Mouse (Mus musculus): ENCODE results near the gene Cdca7.

Gene Cdca7

DNA sequence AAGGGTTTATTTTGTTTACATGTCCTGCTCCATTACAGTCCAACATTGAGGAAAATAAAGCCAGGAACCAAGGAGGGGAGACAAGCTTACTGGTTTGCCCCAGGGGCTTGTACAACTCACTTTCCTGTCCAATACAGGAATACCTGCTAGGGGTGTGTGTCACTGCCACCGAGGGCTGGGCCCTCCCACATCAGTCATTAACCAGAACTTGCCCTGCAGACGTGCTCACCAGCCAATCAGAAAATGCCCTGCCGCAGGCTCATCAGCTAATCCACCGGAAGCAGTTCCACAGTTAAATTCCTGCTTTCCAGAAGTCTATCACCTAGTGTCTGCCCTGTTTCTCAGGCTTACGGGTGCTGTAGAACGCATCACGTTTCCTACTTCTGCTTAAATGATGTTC, 15.7 kb downstream of the Cdca7 start:
- DNase-seq (ENCODE audit: low spot score in 2 of 2), result no peak

- no peak for DNase-seq (ENCODE audit: low spot score in 2 of 2)
Measured at GRCm38 (mm10) chr2:72493039-72493438, 17.1 kb downstream of the Cdca7 start.

DNA sequence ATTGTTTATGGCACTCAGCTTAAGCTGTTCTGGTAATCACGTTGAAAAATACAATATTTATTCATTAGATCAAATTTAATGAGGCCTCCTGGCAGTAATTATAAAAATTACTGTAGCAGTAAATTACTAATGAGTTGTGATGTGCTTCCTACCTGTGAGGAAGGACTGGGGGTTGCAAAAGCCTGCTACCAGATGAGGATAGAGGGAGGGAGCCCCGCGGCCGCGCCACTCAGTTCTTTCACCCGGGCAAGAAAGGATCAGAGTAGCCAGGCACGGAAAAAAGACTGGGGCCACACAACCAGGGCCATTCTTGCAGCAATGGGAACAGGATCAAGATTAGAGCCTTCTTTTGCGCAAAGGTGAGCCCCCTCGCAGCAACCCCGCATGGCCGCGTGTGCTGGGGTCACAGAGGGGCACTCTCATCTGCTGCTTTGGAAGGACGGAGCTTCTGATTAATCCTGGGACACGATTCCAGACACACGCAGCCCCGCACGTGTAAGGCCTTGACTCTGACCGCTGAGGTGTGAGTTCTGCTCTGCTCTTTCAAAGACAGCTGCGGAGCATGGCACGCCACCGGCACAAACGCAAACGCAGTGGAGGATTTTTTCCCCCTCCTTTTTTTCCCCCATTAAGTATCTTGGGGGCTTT, 23.2 kb downstream of the Cdca7 start:
- DNase-seq (ENCODE audit: low spot score in 2 of 2), result no peak

DNA sequence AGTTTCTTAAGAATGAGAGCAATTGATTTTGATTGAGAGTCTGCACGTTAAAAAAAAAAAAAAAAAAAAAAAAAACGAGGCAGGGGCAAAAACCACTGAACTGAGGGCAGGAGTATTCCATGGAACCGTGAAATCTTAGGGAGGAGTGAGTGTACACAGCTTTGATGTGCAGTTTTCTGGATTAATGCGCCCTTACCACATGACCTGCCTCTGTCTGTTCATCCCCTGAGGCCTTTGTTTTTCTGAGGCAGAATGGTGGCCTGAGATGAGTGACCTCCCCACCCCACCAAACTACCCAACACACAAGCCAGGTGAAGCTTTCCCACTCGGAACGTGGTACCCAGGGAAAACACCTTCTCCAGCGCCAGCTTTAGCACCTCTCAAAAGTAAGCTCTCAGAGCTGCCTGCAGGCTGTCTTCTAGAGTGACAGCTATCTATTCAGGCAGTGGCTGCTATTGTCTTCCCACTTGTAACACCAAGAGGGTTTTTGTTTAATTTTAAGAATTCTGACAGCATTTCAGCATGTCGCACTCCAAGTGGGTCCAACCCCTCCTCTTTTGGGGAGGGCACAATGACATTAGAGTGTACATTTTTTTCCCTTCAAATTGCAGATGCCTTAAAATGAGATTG, 23.9 kb downstream of the Cdca7 start:
- no peak for DNase-seq (ENCODE audit: low spot score in 2 of 2)

GRCm38 (mm10) chr2:72502041-72502813, 26.3 kb downstream of the Cdca7 start:
- no peak for DNase-seq (ENCODE audit: low spot score in 2 of 2)

GRCm38 (mm10) chr2:72503646-72504045, 27.7 kb downstream of the Cdca7 start:
- DNase-seq (ENCODE audit: low spot score in 2 of 2), result no peak

- DNase-seq (ENCODE audit: low spot score in 2 of 2), result no peak
Measured at GRCm38 (mm10) chr2:72507855-72508635, 32.1 kb downstream of the Cdca7 start.

DNA sequence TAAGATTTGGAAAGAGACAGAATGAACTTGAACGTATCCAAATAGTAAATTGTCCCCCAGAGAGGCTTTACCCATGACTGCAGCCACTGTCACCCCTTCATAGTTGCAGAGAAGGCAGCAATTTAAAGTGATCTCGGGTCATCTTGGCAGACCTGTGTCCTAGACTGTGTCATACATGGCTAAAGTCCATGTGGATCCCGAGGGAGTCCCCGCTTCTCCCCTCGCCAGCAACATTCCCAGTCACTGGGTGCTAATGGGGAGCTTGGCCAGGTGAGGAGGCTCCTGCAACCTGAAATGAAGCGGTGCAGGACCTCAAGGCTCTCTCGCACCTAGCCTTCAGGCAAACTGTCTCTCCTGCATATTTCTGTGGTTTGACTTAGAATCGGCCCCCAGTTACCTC, 32.9 kb downstream of the Cdca7 start:
- DNase-seq (ENCODE audit: low spot score in 2 of 2), result no peak

- DNase-seq (ENCODE audit: low spot score in 2 of 2), result no peak
Measured at GRCm38 (mm10) chr2:72515526-72515925, 39.6 kb downstream of the Cdca7 start.

- peak; percentile 70 to 78 for DNase-seq (ENCODE audit: low spot score in 2 of 2)
Measured at GRCm38 (mm10) chr2:72515971-72516719, 40.2 kb downstream of the Cdca7 start.

- no peak for DNase-seq (ENCODE audit: low spot score in 2 of 2)
Measured at GRCm38 (mm10) chr2:72516720-72517089, 40.7 kb downstream of the Cdca7 start.

DNA sequence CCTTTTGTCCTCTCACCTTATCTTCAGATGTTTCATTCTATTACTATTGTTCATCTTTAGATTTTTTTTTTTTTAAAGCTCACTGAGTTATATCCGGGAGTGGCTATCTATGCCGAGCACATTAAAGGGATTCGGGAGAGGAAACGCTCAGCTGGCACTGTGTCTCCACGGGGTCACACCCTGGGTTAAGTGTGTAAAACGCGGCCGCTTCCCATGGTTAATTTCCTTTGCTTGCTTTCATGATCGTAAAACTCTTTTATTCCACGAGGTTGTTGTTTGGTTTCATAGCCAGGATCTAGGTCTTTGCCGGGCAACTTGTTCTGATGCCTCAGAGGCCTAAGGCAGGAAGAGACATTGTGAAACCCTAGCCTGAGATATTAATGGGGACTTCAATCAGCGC, 48.1 kb downstream of the Cdca7 start:
- no peak for DNase-seq (ENCODE audit: low spot score in 2 of 2)

DNA sequence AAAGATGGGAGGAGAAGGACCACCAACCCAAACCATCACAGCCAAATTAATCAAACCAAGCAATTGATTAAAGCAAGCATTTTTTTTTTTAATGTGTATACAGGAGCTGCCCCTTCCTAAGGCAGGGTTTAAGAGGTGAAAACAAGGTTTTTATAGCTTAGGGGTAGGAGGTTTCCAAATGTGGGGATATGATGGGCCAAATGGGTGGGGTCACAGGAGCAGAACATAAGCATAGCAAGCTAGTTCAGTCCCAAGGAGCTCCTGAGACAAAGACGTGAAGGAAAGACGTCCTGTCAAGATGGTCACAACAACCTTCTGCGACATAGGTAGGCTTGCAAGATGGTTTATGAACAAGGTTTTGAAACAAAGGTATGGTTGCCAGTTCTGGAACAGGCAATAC, 49.6 kb downstream of the Cdca7 start:
- DNase-seq (ENCODE audit: low spot score in 2 of 2), result no peak

GRCm38 (mm10) chr2:72529026-72529357, 53.0 kb downstream of the Cdca7 start:
- no peak for DNase-seq (ENCODE audit: low spot score in 2 of 2)

DNA sequence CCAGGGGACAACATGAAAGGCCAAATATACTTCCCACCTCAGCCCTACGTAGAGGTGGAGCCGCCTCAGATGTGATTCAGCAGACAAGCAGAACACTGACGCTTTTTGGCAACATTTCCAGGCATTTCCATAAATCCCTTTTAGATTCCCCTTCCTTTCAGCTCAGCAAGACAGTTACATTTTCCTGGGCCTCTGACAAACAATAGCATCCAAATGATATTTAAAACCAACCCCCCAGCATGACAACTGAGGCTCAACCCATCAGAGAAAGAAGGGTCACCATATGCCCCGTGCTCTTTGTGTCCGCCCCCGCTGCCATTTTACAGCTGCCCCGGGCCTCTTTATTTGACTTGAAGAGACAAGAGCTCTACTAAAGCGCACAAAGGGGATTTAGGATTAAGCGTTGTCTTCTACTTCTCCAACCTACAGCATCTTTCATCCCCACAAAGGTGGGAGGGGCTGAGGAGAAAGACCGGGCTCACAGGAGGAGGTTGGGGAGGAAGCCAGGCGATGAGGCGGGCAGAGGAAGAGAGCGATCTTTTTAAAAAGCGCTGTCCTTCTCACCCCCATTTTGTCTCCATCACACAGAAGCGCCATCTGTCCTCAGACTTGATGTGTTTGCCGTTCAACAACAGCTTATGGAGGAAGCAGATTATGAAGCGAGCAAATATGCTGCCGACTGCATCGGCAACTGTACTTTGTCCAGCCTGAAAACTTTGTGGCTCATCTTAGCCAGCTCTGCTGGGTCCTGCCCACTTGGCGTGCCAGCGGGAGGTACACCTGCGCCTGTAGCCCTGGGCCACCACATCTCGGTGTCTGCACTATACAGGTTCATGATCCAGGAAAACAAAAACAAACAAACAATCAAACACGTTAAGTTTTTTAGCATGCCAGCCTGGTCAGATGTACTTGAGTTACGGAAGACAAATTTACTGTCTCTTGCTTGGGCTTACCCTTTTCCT, 53.7 kb downstream of the Cdca7 start:
- no peak for DNase-seq (ENCODE audit: low spot score in 2 of 2)

DNA sequence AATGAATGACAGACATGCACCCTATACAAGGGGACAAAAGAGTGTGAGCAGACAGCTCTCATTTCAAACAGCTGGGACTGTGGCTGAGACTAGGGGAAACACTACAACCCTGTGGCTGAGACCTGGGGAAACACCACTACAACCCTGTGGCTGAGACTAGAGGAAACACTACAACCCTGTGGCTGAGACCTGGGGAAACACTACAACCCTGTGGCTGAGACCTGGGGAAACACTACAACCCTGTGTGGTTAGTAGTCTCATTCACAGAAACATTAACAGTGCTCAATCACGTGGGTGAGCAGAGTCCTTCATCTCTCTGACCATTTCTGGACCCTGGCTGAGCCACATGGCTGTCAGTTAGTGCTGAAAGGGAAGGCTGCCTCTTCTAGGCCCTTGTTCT, 59.9 kb downstream of the Cdca7 start:
- DNase-seq (ENCODE audit: low spot score in 2 of 2), result no peak
